Mouse (Mus musculus): Measurements from ENCODE around the gene Ccnt2.

DNA sequence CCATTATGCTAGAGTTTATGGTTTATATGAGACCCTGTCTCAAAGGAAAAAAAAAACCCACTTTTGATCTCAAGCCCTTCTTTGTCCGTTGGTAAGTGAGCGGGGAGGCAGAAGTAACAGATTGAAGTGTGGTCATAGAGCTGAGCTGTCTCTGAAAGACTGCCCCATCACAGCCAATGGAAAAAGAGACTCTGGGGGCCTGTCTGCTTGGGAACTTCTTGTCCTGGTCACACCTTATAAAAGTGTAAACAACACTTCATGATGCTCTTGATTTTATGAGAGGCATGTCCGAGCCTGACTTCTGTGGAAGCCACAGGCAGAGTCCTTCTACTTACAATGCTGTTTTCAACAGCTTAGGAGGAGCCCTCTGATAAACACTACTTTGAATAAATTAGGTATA lies 42.9 kb upstream of the Ccnt2 start:
- no peak for TF ChIP-seq CTCF (IDR thresholded peaks at IDR 0.05; ENCODE audit: borderline replicate concordance, insufficient read depth, low read length)
- TF ChIP-seq POLR2A (IDR thresholded peaks at IDR 0.05; ENCODE audit: low read depth, low read length), result no peak
